31 mouse cellular contexts compared by ENCODE assay signal in the genomic region with DNA sequence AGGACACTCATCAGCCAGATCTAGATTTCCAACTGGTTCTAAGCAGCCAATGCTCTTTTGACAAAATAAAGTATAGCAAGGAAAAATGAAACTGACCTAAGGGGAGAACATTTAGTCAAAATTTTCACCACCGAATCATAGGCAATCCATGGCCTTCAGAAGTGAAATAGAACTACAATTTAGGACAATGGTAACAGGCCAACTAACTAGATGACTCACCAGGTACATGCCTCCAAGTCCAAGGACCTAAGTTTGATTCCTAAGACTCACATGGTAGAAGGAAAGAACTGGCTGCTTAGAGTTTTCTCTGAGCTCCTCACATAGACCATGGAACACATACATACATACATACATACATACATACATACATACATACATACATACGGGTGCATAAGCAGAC.
"Had no signal": no experiment of that assay in that cellular context is flagged by ENCODE, and none has a peak within 500 bp of the region (broad histone marks: within the 10 kb centered on the region; RNA-seq: fewer than 3 reads in every experiment).

No protein-coding gene starts in this region.

- H3K27ac ChIP-seq: limb, embryonic 10.5 days; limb, embryonic 12.5 days; limb, embryonic 13.5 days; limb, embryonic 15.5 days; liver, embryonic 13.5 days; liver, embryonic 14.5 days; liver, embryonic 15.5 days; lung, embryonic 15.5 days; macrophage; midbrain, embryonic 10.5 days; midbrain, embryonic 12.5 days; midbrain, embryonic 13.5 days; midbrain, embryonic 15.5 days; neural tube, embryonic 12.5 days had no signal

- H3K9me3 ChIP-seq: limb, embryonic 10.5 days; limb, embryonic 13.5 days; limb, embryonic 15.5 days; liver, embryonic 13.5 days; liver, embryonic 15.5 days; lung, embryonic 15.5 days; midbrain, embryonic 10.5 days; midbrain, embryonic 12.5 days; midbrain, embryonic 15.5 days; neural tube, embryonic 12.5 days had no signal

- H3K36me3 ChIP-seq: limb, embryonic 10.5 days; limb, embryonic 12.5 days; limb, embryonic 13.5 days; limb, embryonic 15.5 days; liver, embryonic 13.5 days; liver, embryonic 15.5 days; lung, embryonic 15.5 days; midbrain, embryonic 10.5 days; midbrain, embryonic 12.5 days; midbrain, embryonic 13.5 days; midbrain, embryonic 15.5 days; neural tube, embryonic 12.5 days had no signal

- H3K4me3 ChIP-seq: limb, embryonic 10.5 days; limb, embryonic 12.5 days; limb, embryonic 13.5 days; limb, embryonic 15.5 days; liver, embryonic 13.5 days; liver, embryonic 15.5 days; lung, embryonic 15.5 days; megakaryocyte, embryonic 14.5 days; midbrain, embryonic 10.5 days; midbrain, embryonic 12.5 days; midbrain, embryonic 13.5 days; midbrain, embryonic 15.5 days; myocyte; neural tube, embryonic 12.5 days had no signal

- H3K4me2 ChIP-seq: limb, embryonic 12.5 days; limb, embryonic 13.5 days; limb, embryonic 15.5 days; liver, embryonic 11.5 days; liver, embryonic 13.5 days; liver, embryonic 15.5 days; lung, embryonic 14.5 days; lung, embryonic 15.5 days; midbrain, embryonic 11.5 days; midbrain, embryonic 12.5 days; midbrain, embryonic 13.5 days; midbrain, embryonic 15.5 days; neural tube, embryonic 12.5 days had no signal

- DNase-seq: left cerebral cortex, postnatal 4 days; liver; liver, embryonic 13.5 days; liver, postnatal 0 days; lung, adult 18-20 months; lung, adult 2 months; lung, embryonic 14.5 days; lung, postnatal 10 days; lung, postnatal 14 days; lung, postnatal 36 days; lung, postnatal 4 days; midbrain, embryonic 14.5 days had no signal

- H3K4me1 ChIP-seq: limb, embryonic 10.5 days; limb, embryonic 13.5 days; limb, embryonic 15.5 days; liver, embryonic 13.5 days; liver, embryonic 15.5 days; lung, embryonic 15.5 days; megakaryocyte, embryonic 14.5 days; midbrain, embryonic 10.5 days; midbrain, embryonic 12.5 days; midbrain, embryonic 13.5 days; midbrain, embryonic 15.5 days; neural tube, embryonic 12.5 days had no signal

- H3K27me3 ChIP-seq: limb, embryonic 12.5 days; limb, embryonic 13.5 days; limb, embryonic 15.5 days; liver, embryonic 13.5 days; liver, embryonic 15.5 days; lung, embryonic 15.5 days; megakaryocyte, embryonic 14.5 days; midbrain, embryonic 12.5 days; midbrain, embryonic 13.5 days; midbrain, embryonic 15.5 days; neural tube, embryonic 12.5 days had no signal

- H3K9ac ChIP-seq: limb, embryonic 12.5 days; limb, embryonic 13.5 days; limb, embryonic 15.5 days; liver, embryonic 13.5 days; liver, embryonic 14.5 days; liver, embryonic 15.5 days; liver, postnatal 0 days; lung, embryonic 14.5 days; lung, embryonic 15.5 days; midbrain, embryonic 12.5 days; midbrain, embryonic 13.5 days; midbrain, embryonic 15.5 days; neural tube, embryonic 12.5 days had no signal

- ATAC-seq: liver, postnatal 0 days; lung, postnatal 0 days; midbrain, embryonic 13.5 days; midbrain, embryonic 15.5 days; midbrain, embryonic 16.5 days had no signal
